Comparison of ENCODE assay signal across 11 mouse cellular contexts in the genomic region with DNA sequence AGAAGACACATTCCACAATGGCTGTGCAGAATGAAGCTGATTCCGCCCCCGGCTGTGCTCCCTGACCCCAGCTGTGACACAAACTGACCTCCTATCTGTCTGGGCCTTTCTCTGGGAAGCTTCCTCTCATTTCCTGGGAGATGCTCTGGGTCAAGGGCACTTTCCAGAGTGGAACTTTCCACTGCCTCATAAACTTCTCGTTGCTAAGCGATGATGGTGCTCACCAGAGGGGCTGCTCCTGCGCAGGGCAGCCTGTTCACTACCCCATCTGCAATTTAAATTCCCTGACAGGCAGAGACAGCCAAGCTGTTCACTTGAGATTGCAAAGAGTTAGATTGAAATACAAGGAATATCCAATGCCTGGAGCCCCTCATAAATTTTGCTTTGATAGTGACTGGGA.
DNase-seq lines count a peak whose midpoint lies in the region; ATAC-seq and TF ChIP-seq lines count a peak whose summit lies in the region.
"Had no signal": no experiment of that assay in that cellular context is flagged by ENCODE, and none has a peak within 500 bp of the region (broad histone marks: within the 10 kb centered on the region; RNA-seq: fewer than 3 reads in every experiment).

No protein-coding gene starts in this region.

- H3K4me2 ChIP-seq in kidney, embryonic 14.5 days (replicated peaks; ENCODE audit: low read depth, low read length), result peak overlapping the region; percentile 15
- no peak overlapping the region for H3K4me2 ChIP-seq in midbrain, embryonic 15.5 days
- H3K4me2 ChIP-seq: embryonic facial prominence, embryonic 12.5 days; heart, embryonic 12.5 days; liver, embryonic 15.5 days; stomach, embryonic 15.5 days had no signal

- H3K4me3 ChIP-seq in E14TG2a.4 (replicated peaks; ENCODE audit: low read length), result peak overlapping the region; percentile 64
- no peak overlapping the region for H3K4me3 ChIP-seq in kidney, embryonic 14.5 days (ENCODE audit: low read length)
- no peak overlapping the region for H3K4me3 ChIP-seq in midbrain, embryonic 15.5 days
- H3K4me3 ChIP-seq: embryonic facial prominence, embryonic 12.5 days; heart, embryonic 12.5 days; liver, embryonic 15.5 days; stomach, embryonic 15.5 days had no signal

- H3K27me3 ChIP-seq in E14TG2a.4 (ENCODE audit: insufficient read depth, low read length), result no peaks in the 10 kb centered on the region
- no peaks in the 10 kb centered on the region for H3K27me3 ChIP-seq in kidney, embryonic 14.5 days (ENCODE audit: control insufficient read depth, insufficient read depth, low read length)
- H3K27me3 ChIP-seq in midbrain, embryonic 15.5 days (replicated peaks), result no peaks in the 10 kb centered on the region
- H3K27me3 ChIP-seq: embryonic facial prominence, embryonic 12.5 days; liver, embryonic 15.5 days; stomach, embryonic 15.5 days had no signal

- peak overlapping the region; percentile 17; the same call in 1 of the 2 replicates for H3K27ac ChIP-seq in kidney, embryonic 14.5 days (ENCODE audit: low read depth, low read length)
- no peak overlapping the region for H3K27ac ChIP-seq in midbrain, embryonic 15.5 days
- H3K27ac ChIP-seq: embryonic facial prominence, embryonic 12.5 days; liver, embryonic 15.5 days; stomach, embryonic 15.5 days had no signal

- 16% methylated on average over 5 of the region's 5 CpGs for WGBS in kidney, embryonic 14.5 days
- WGBS in midbrain, embryonic 15.5 days, result 31% methylated on average over 5 of the region's 5 CpGs

- peaks cover 48% of the 10 kb centered on the region for H3K4me1 ChIP-seq in E14TG2a.4 (replicated peaks; ENCODE audit: low read depth, low read length)
- no peaks in the 10 kb centered on the region; the same call in 1 of the 2 replicates for H3K4me1 ChIP-seq in kidney, embryonic 14.5 days (ENCODE audit: control insufficient read depth, insufficient read depth, low read length)
- H3K4me1 ChIP-seq in midbrain, embryonic 15.5 days, result peaks cover 11% of the 10 kb centered on the region
- H3K4me1 ChIP-seq: stomach, embryonic 15.5 days had no signal

- DNase-seq in R1 (ENCODE audit: low read depth, low spot score), result peak; percentile 77
- no peak for DNase-seq in thymus, postnatal 25 days
- no peak for DNase-seq in left cerebral cortex, postnatal 36 days (ENCODE audit: low spot score in 2 of 2)
- DNase-seq in thymus, postnatal 14 days, result no peak

- no peaks in the 10 kb centered on the region for H3K36me3 ChIP-seq in E14TG2a.4 (ENCODE audit: insufficient read depth, low read length)
- no peaks in the 10 kb centered on the region for H3K36me3 ChIP-seq in kidney, embryonic 14.5 days (ENCODE audit: control insufficient read depth, insufficient read depth, low read length)
- no peaks in the 10 kb centered on the region for H3K36me3 ChIP-seq in midbrain, embryonic 15.5 days (replicated peaks)
- H3K36me3 ChIP-seq: embryonic facial prominence, embryonic 12.5 days; heart, embryonic 12.5 days; liver, embryonic 15.5 days; stomach, embryonic 15.5 days had no signal

- peaks cover 8% of the 10 kb centered on the region; the same call in 1 of the 2 replicates for H3K9me3 ChIP-seq in E14TG2a.4 (ENCODE audit: low read length)
- no peaks in the 10 kb centered on the region for H3K9me3 ChIP-seq in kidney, embryonic 14.5 days (ENCODE audit: control insufficient read depth, low read length)
- no peaks in the 10 kb centered on the region for H3K9me3 ChIP-seq in midbrain, embryonic 15.5 days
- H3K9me3 ChIP-seq: embryonic facial prominence, embryonic 12.5 days; heart, embryonic 12.5 days; liver, embryonic 15.5 days; stomach, embryonic 15.5 days had no signal

- intact Hi-C loops in left cerebral cortex, postnatal 36 days (cut with DNase I), result loop anchor here (10.0 kb wide), 1 partner anchor 251 kb away; no protein-coding TSS in a partner anchor

- no peak for TF ChIP-seq CTCF in E14TG2a.4 (conservative IDR thresholded peaks at IDR 0.05; ENCODE audit: low read length)

- no peak overlapping the region for H3K9ac ChIP-seq in kidney, embryonic 14.5 days (ENCODE audit: low read depth, low read length)
- H3K9ac ChIP-seq in midbrain, embryonic 15.5 days, result no peak overlapping the region
- H3K9ac ChIP-seq: embryonic facial prominence, embryonic 12.5 days; heart, embryonic 12.5 days; liver, embryonic 15.5 days; stomach, embryonic 15.5 days had no signal

- ATAC-seq in kidney, embryonic 14.5 days (ENCODE audit: low FRiP score, low TSS enrichment), result peak; percentile 65
- peak; percentile 50; the same call in 1 of the 2 replicates for ATAC-seq in midbrain, embryonic 15.5 days (replicated peaks)
